Mouse (Mus musculus) forebrain, embryonic 16.5 days (tissue): ENCODE measurements at regions not wholly inside any gene's neighbourhood (a gene's known extent, or its start where the extent isn't known, plus 50 kb on each side); places are given as distances from the start of the nearest gene placed in this dataset.

Source experiments
- ATAC-seq: fragments of 200-750 bp; cut with Nextera tagmentation; 2 replicates; pipeline ENCODE4 v1.8.0; 2017; ENCODE audit warnings: mild to moderate bottlenecking, moderate library complexity
- H3K27ac ChIP-seq: fragments of 300-500 bp; sonication (generic); 2 replicates; pipeline ENCODE4 v1.5.1; 2014; ENCODE audit warnings: low read length, control low read depth
- H3K27me3 ChIP-seq: fragments of 300-500 bp; sonication (generic); replicated peaks from 2 replicates; pipeline ENCODE4 v1.6.1; 2014; ENCODE audit warnings: low read length; ENCODE audit not compliant: control insufficient read depth, insufficient read depth
- H3K36me3 ChIP-seq: fragments of 300-500 bp; sonication (generic); 2 replicates; pipeline ENCODE4 v1.6.1; 2014; ENCODE audit not compliant: control insufficient read depth, insufficient read depth
- H3K4me1 ChIP-seq: fragments of 300-500 bp; sonication (generic); replicated peaks from 2 replicates; pipeline ENCODE4 v1.6.1; 2014; ENCODE audit warnings: low read length; ENCODE audit not compliant: control insufficient read depth, insufficient read depth
- H3K4me2 ChIP-seq: fragments of 300-500 bp; sonication (generic); 2 replicates; pipeline ENCODE4 v1.6.1; 2014; ENCODE audit warnings: mild to moderate bottlenecking, low read length, control low read depth
- H3K4me3 ChIP-seq: fragments of 300-500 bp; sonication (generic); replicated peaks from 2 replicates; pipeline ENCODE4 v1.5.1; 2014; ENCODE audit warnings: mild to moderate bottlenecking, low read length, control low read depth
- H3K9ac ChIP-seq: fragments of 300-500 bp; sonication (generic); replicated peaks from 2 replicates; pipeline ENCODE4 v1.6.1; 2014; ENCODE audit warnings: low read depth, low read length, control low read depth
- H3K9me3 ChIP-seq: fragments of 300-500 bp; sonication (generic); 2 replicates; pipeline ENCODE4 v1.6.1; 2016; ENCODE audit warnings: low read length; ENCODE audit not compliant: control insufficient read depth
- WGBS: fragments of 180-500 bp; shearing (Covaris S2); extraction: QIAGEN DNeasy Blood & Tissue Kit; methylation state at CpG from one replicate; pipeline ENCODE4 v1.1.7; 2014; 5-methylcytosine and 5-hydroxymethylcytosine counted together

GRCm38 (mm10) chr6:126404331-126405070 lies 130.7 kb downstream of the Kcna5 start:
- Histone ChIP-seq H3K27ac (no peak overlapping the region), H3K27me3 (no peaks in the 10 kb centered on the region), H3K4me1 (no peaks in the 10 kb centered on the region), H3K4me2 (no peak overlapping the region), H3K4me3 (no peak overlapping the region), H3K9ac (no peak overlapping the region), H3K36me3 (no peaks in the 10 kb centered on the region), H3K9me3 (no peaks in the 10 kb centered on the region)
- ATAC-seq, result no peak
- WGBS, result 84% methylated on average over 12 of the region's 12 CpGs

GRCm38 (mm10) chr6:126399595-126399994 lies 135.6 kb downstream of the Kcna5 start:
- no peak overlapping the region for H3K4me3 ChIP-seq
- H3K9ac ChIP-seq, result no peak overlapping the region
- ATAC-seq, result no peak
- H3K4me1 ChIP-seq, result peaks cover 3% of the 10 kb centered on the region; the same call in 1 of the 2 replicates
- H3K4me2 ChIP-seq, result no peak overlapping the region
- WGBS, result 77% methylated on average over 3 of the region's 3 CpGs
- H3K27me3 ChIP-seq, result peaks cover 3% of the 10 kb centered on the region; the same call in 1 of the 2 replicates
- no peaks in the 10 kb centered on the region for H3K36me3 ChIP-seq
- H3K27ac ChIP-seq, result no peak overlapping the region
- H3K9me3 ChIP-seq, result no peaks in the 10 kb centered on the region

GRCm38 (mm10) chr6:126398641-126399040 lies 136.6 kb downstream of the Kcna5 start:
- Histone ChIP-seq H3K4me1 (peaks cover 8% of the 10 kb centered on the region; the same call in 1 of the 2 replicates), H3K27ac (no peak overlapping the region), H3K36me3 (no peaks in the 10 kb centered on the region), H3K9ac (no peak overlapping the region), H3K27me3 (peaks cover 3% of the 10 kb centered on the region; the same call in 1 of the 2 replicates), H3K4me2 (no peak overlapping the region), H3K4me3 (no peak overlapping the region), H3K9me3 (no peaks in the 10 kb centered on the region)
- WGBS, result 7% methylated on average over 2 of the region's 2 CpGs
- no peak for ATAC-seq

- Histone ChIP-seq H3K4me1 (peaks cover 8% of the 10 kb centered on the region; the same call in 1 of the 2 replicates), H3K36me3 (no peaks in the 10 kb centered on the region), H3K4me3 (no peak overlapping the region), H3K4me2 (no peak overlapping the region), H3K27ac (no peak overlapping the region), H3K27me3 (peaks cover 5% of the 10 kb centered on the region; the same call in 1 of the 2 replicates), H3K9ac (no peak overlapping the region), H3K9me3 (no peaks in the 10 kb centered on the region)
- peak; percentile 38; the same call in 1 of the 2 replicates for ATAC-seq
- 52% methylated on average over 3 of the region's 3 CpGs for WGBS
These were observed 140.2 kb downstream of the Kcna5 start for GRCm38 (mm10) chr6:126395015-126395414.

GRCm38 (mm10) chr6:126394111-126394809 lies 141.0 kb downstream of the Kcna5 start:
- Histone ChIP-seq H3K9ac (no peak overlapping the region), H3K4me1 (peaks cover 8% of the 10 kb centered on the region; the same call in 1 of the 2 replicates), H3K36me3 (no peaks in the 10 kb centered on the region), H3K4me3 (no peak overlapping the region), H3K27ac (no peak overlapping the region), H3K4me2 (no peak overlapping the region), H3K9me3 (no peaks in the 10 kb centered on the region), H3K27me3 (peaks cover 5% of the 10 kb centered on the region; the same call in 1 of the 2 replicates)
- no peak for ATAC-seq
- 9% methylated on average over 7 of the region's 7 CpGs for WGBS

- Histone ChIP-seq H3K9me3 (no peaks in the 10 kb centered on the region), H3K9ac (no peak overlapping the region), H3K36me3 (no peaks in the 10 kb centered on the region), H3K27me3 (no peaks in the 10 kb centered on the region), H3K27ac (no peak overlapping the region), H3K4me1 (peaks cover 8% of the 10 kb centered on the region; the same call in 1 of the 2 replicates), H3K4me2 (no peak overlapping the region), H3K4me3 (no peak overlapping the region)
- 48% methylated on average over 9 of the region's 9 CpGs for WGBS
- peak; percentile 62; the same call in 1 of the 2 replicates for ATAC-seq
These were observed 150.8 kb downstream of the Kcna5 start for GRCm38 (mm10) chr6:126384210-126385012.

GRCm38 (mm10) chr6:126377216-126377615 lies 158.0 kb downstream of the Kcna5 start:
- H3K27ac ChIP-seq, result no peak overlapping the region
- no peak overlapping the region for H3K9ac ChIP-seq
- WGBS, result 53% methylated on average over 4 of the region's 4 CpGs
- ATAC-seq, result no peak
- no peaks in the 10 kb centered on the region for H3K36me3 ChIP-seq
- H3K4me1 ChIP-seq, result no peaks in the 10 kb centered on the region
- H3K27me3 ChIP-seq, result 0 out of 2 replicates have a peak, but pooled peaks cover 2% of the 10 kb centered on the region
- H3K4me3 ChIP-seq, result no peak overlapping the region
- H3K9me3 ChIP-seq, result no peaks in the 10 kb centered on the region
- H3K4me2 ChIP-seq, result no peak overlapping the region

GRCm38 (mm10) chr6:126374970-126375620 lies 160.1 kb downstream of the Kcna5 start:
- no peaks in the 10 kb centered on the region for H3K9me3 ChIP-seq
- H3K27me3 ChIP-seq, result 0 out of 2 replicates have a peak, but pooled peaks cover 2% of the 10 kb centered on the region
- no peak overlapping the region for H3K4me3 ChIP-seq
- no peaks in the 10 kb centered on the region for H3K4me1 ChIP-seq
- no peak for ATAC-seq
- H3K9ac ChIP-seq, result no peak overlapping the region
- H3K27ac ChIP-seq, result no peak overlapping the region
- 77% methylated on average over 12 of the region's 12 CpGs for WGBS
- no peak overlapping the region for H3K4me2 ChIP-seq
- no peaks in the 10 kb centered on the region for H3K36me3 ChIP-seq
